Mouse (Mus musculus): ENCODE results near the gene P2rx3.

- TF ChIP-seq GATA1 (IDR thresholded peaks at IDR 0.05; ENCODE audit: borderline replicate concordance, low read length) (no peak), FLI1 (IDR thresholded peaks at IDR 0.05; ENCODE audit: low read length) (no peak)
Observed at GRCm38 (mm10) chr2:84961300-84961699, 76.0 kb downstream of the P2rx3 start.

Data from megakaryocyte, embryonic 14.5 days (primary cell).